Mouse (Mus musculus): ENCODE measurements around the gene Ctbp1. TPM values are rescaled to one million over a fixed set of nuclear protein-coding genes. Genes with fewer than 3 reads are reported as not detected.

Ctbp1 gene
- polyA plus RNA-seq, 1 experiment from 2014 or later, result 593 TPM

DNA sequence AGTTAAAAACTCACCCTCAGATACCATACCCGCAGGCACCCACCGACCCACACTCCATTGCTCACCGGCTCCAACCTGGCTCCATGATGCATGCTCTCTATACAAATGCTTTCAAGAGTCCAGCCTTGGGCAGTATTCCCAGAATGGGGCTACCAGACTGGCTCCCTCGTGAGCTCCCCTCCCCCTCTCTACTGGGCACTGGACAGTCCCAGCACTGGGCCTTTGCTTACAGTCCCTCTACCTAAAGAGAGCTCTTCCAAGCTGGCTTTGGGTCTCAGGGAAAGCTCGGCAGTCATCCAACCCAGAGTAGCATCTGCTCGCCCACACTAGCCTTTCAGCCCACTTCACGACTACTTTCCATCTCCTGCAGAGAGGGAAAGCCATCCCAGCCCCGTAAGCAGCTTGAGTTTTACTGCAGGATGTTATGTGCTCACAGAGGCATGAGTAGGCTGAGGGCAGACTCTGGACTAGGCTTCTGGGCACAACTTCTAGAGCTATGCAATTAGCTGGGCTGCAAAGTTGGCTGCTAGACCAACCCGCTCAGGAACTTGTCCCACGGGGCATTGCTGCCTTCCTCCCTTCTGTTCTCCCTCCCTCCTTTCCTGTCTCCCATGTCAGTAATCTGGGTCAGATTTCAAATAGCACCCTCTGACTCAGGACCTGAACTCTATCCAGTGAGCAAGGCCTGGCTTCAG, 54.3 kb downstream of the Ctbp1 start:
- peaks cover 5% of the 10 kb centered on the region; the same call in 1 of the 2 replicates for H3K4me1 ChIP-seq (ENCODE audit: control insufficient read depth, insufficient read depth, low read length)
- no peak overlapping the region for H3K27ac ChIP-seq (ENCODE audit: low read depth, low read length)
- no peak for ATAC-seq (ENCODE audit: insufficient read depth, low FRiP score, low TSS enrichment)
- H3K9me3 ChIP-seq (ENCODE audit: control insufficient read depth, low read length), result no peaks in the 10 kb centered on the region
- DNase-seq (ENCODE audit: low spot score), result no peak
- no peak overlapping the region for H3K4me3 ChIP-seq (ENCODE audit: low read depth, low read length)
- no peak overlapping the region for H3K4me2 ChIP-seq (ENCODE audit: low read depth)
- WGBS, result 73% methylated on average over 10 of the region's 10 CpGs
- no peaks in the 10 kb centered on the region for H3K36me3 ChIP-seq (ENCODE audit: control insufficient read depth, insufficient read depth, low read length)
- H3K9ac ChIP-seq (ENCODE audit: low read length), result no peak overlapping the region
- no peaks in the 10 kb centered on the region for H3K27me3 ChIP-seq (ENCODE audit: control insufficient read depth, insufficient read depth, low read length)

DNA sequence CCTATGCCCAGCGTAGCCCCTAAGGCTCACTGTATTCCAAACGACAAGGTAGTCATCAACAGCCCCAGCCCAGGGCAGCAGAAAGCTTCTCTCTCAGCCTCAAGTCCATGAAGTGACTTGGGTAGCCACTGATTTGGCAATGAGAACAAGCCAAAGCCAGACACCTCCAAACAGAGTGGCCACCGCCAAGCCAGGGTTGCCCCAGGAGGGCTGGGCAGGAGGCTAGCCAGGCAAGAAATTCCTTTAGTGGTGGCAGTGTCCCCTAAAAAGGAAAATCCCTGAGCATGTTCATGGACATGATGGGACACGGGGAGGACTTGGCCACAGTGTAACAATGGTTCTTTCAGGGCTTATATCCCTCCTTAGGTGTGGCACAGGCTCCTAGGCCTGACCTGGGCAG, 55.0 kb downstream of the Ctbp1 start:
- H3K27ac ChIP-seq (ENCODE audit: low read depth, low read length), result no peak overlapping the region
- H3K4me2 ChIP-seq (ENCODE audit: low read depth), result no peak overlapping the region
- no peaks in the 10 kb centered on the region for H3K9me3 ChIP-seq (ENCODE audit: control insufficient read depth, low read length)
- 94% methylated on average over 4 of the region's 4 CpGs for WGBS
- no peaks in the 10 kb centered on the region for H3K36me3 ChIP-seq (ENCODE audit: control insufficient read depth, insufficient read depth, low read length)
- no peak overlapping the region for H3K4me3 ChIP-seq (ENCODE audit: low read depth, low read length)
- H3K27me3 ChIP-seq (ENCODE audit: control insufficient read depth, insufficient read depth, low read length), result no peaks in the 10 kb centered on the region
- DNase-seq (ENCODE audit: low spot score) (no peak), ATAC-seq (ENCODE audit: insufficient read depth, low FRiP score, low TSS enrichment) (no peak)
- H3K4me1 ChIP-seq (ENCODE audit: control insufficient read depth, insufficient read depth, low read length), result peaks cover 5% of the 10 kb centered on the region; the same call in 1 of the 2 replicates
- H3K9ac ChIP-seq (ENCODE audit: low read length), result no peak overlapping the region

DNA sequence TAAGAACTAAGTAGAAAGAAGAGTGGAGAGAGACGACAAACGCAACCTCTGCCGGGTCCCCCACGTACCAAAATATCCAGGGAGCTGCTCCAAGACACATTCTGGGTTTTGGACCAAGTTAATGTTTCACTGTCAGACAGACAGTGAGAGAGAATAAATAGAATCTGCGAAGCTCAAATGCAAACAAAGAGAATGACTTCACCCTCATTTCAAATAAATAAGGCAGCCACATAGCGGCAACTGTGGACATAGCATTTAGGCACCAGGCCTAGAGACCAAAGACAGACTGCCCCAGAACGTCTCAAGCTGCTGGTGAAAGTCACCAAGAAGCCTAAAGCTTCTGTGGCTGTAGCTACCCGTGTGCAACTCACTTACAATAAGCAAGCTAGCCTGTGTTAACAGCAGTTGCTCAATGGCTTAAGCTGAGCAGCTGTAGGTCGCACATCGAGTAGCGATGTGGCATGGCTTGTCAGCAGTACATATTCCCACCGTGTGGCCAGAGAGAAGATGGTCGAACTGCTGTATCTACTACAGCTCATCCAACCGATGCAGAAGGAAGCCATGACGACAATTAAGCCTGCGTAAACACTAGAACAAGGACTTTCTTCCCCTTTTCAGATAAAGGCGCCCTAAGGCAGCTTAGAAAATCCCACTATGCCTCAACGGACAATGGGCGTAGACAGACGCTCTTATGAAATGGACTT, 55.9 kb downstream of the Ctbp1 start:
- H3K27ac ChIP-seq (ENCODE audit: low read depth, low read length), result no peak overlapping the region
- no peak overlapping the region for H3K9ac ChIP-seq (ENCODE audit: low read length)
- peaks cover 5% of the 10 kb centered on the region; the same call in 1 of the 2 replicates for H3K4me1 ChIP-seq (ENCODE audit: control insufficient read depth, insufficient read depth, low read length)
- no peaks in the 10 kb centered on the region for H3K36me3 ChIP-seq (ENCODE audit: control insufficient read depth, insufficient read depth, low read length)
- H3K4me3 ChIP-seq (ENCODE audit: low read depth, low read length), result no peak overlapping the region
- no peaks in the 10 kb centered on the region for H3K9me3 ChIP-seq (ENCODE audit: control insufficient read depth, low read length)
- H3K4me2 ChIP-seq (ENCODE audit: low read depth), result no peak overlapping the region
- ATAC-seq (ENCODE audit: insufficient read depth, low FRiP score, low TSS enrichment) (no peak), DNase-seq (ENCODE audit: low spot score) (no peak)
- no peaks in the 10 kb centered on the region for H3K27me3 ChIP-seq (ENCODE audit: control insufficient read depth, insufficient read depth, low read length)
- WGBS, result 80% methylated on average over 20 of the region's 20 CpGs

DNA sequence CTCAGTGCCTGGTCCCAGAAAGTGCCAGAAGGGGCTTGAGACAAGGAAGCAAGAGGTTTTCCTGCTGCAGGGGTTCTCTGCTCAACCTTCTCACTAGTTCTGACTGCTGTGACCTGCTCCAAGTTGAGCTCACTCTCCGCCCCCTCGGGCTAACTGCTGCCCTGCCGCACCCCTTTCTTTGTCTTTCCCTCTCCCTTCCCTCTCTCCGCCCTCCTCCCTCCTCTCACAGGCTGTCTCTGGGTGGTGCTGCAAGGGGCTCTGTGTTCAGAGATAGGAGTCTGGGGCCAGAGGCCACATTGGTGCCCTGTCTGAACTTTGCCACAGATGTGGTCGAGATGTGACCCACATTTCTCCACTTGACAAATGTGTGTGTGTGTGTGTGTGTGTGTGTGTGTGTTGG, 56.7 kb downstream of the Ctbp1 start, which contains the start of gene Spon2:
Gene Spon2, minus strand, starts transcription at position 375 of the 400 bp plus-strand sequence.
- Histone ChIP-seq H3K36me3 (ENCODE audit: control insufficient read depth, insufficient read depth, low read length) (no peaks in the 10 kb centered on the region), H3K9ac (ENCODE audit: low read length) (no peak within 1 kb of the TSS; the same call in 1 of the 2 replicates), H3K27ac (ENCODE audit: low read depth, low read length) (no peak within 1 kb of the TSS), H3K4me1 (ENCODE audit: control insufficient read depth, insufficient read depth, low read length) (peaks cover 5% of the 10 kb centered on the region; the same call in 1 of the 2 replicates), H3K4me3 (ENCODE audit: low read depth, low read length) (no peak within 1 kb of the TSS), H3K9me3 (ENCODE audit: control insufficient read depth, low read length) (no peaks in the 10 kb centered on the region), H3K4me2 (ENCODE audit: low read depth) (no peak within 1 kb of the TSS), H3K27me3 (ENCODE audit: control insufficient read depth, insufficient read depth, low read length) (no peaks in the 10 kb centered on the region)
- peak; percentile 44 for DNase-seq (ENCODE audit: low spot score)
- 19% methylated on average over 5 of the region's 5 CpGs for WGBS
- no peak for ATAC-seq (ENCODE audit: insufficient read depth, low FRiP score, low TSS enrichment)

DNA sequence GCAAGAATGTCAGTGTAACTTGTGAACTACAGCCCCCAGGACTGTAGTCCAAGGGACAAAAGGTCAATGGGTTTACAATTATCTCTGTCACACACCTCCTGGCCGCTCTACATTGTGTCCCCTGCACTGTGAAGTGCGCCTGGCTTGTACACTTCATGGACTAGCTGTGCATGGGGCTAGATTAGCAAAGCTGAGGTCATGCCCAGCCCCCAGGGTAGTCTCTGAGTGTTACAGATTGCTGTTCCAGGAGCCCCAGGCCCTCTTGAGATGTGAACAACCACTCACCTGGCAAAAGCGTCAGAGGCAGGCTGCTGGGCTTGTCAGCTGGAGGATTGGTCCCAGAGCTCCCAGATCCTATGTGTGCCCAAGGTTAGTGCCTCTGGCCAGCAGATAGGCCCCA, 57.1 kb downstream of the Ctbp1 start:
- ATAC-seq (ENCODE audit: insufficient read depth, low FRiP score, low TSS enrichment) (no peak), DNase-seq (ENCODE audit: low spot score) (no peak)
- no peak overlapping the region for H3K4me3 ChIP-seq (ENCODE audit: low read depth, low read length)
- 35% methylated on average over 3 of the region's 3 CpGs for WGBS
- H3K9me3 ChIP-seq (ENCODE audit: control insufficient read depth, low read length), result no peaks in the 10 kb centered on the region
- H3K9ac ChIP-seq (ENCODE audit: low read length), result no peak overlapping the region
- H3K4me2 ChIP-seq (ENCODE audit: low read depth), result no peak overlapping the region
- H3K36me3 ChIP-seq (ENCODE audit: control insufficient read depth, insufficient read depth, low read length), result no peaks in the 10 kb centered on the region
- H3K27me3 ChIP-seq (ENCODE audit: control insufficient read depth, insufficient read depth, low read length), result no peaks in the 10 kb centered on the region
- peaks cover 5% of the 10 kb centered on the region; the same call in 1 of the 2 replicates for H3K4me1 ChIP-seq (ENCODE audit: control insufficient read depth, insufficient read depth, low read length)
- no peak overlapping the region for H3K27ac ChIP-seq (ENCODE audit: low read depth, low read length)

DNA sequence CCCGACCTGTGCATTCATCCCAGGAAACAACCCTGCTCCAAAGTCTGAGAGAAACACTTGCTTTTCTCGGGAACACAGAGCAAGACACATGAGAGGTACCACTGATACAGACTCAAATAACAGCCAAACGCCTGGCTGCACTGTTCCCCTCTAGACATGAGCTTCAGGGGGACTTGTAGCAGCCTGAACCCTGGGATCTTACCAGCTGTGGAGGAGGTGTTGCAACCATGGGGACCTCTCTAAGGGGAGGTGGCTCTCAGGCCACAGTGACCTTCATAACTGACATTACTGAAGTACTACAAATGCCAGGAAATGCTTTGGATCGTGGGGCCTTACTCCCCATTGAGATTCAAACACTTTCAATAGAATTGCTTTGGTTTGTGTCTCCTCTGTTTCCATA, 60.1 kb downstream of the Ctbp1 start:
- no peak for ATAC-seq (ENCODE audit: insufficient read depth, low FRiP score, low TSS enrichment)
- DNase-seq (ENCODE audit: low spot score), result no peak
- no peak overlapping the region for H3K27ac ChIP-seq (ENCODE audit: low read depth, low read length)
- peaks cover 5% of the 10 kb centered on the region; the same call in 1 of the 2 replicates for H3K4me1 ChIP-seq (ENCODE audit: control insufficient read depth, insufficient read depth, low read length)
- H3K4me3 ChIP-seq (ENCODE audit: low read depth, low read length), result no peak overlapping the region
- no peaks in the 10 kb centered on the region for H3K27me3 ChIP-seq (ENCODE audit: control insufficient read depth, insufficient read depth, low read length)
- no peak overlapping the region for H3K4me2 ChIP-seq (ENCODE audit: low read depth)
- WGBS, result 78% methylated on average over 4 of the region's 4 CpGs
- H3K36me3 ChIP-seq (ENCODE audit: control insufficient read depth, insufficient read depth, low read length), result no peaks in the 10 kb centered on the region
- no peak overlapping the region for H3K9ac ChIP-seq (ENCODE audit: low read length)
- no peaks in the 10 kb centered on the region for H3K9me3 ChIP-seq (ENCODE audit: control insufficient read depth, low read length)

DNA sequence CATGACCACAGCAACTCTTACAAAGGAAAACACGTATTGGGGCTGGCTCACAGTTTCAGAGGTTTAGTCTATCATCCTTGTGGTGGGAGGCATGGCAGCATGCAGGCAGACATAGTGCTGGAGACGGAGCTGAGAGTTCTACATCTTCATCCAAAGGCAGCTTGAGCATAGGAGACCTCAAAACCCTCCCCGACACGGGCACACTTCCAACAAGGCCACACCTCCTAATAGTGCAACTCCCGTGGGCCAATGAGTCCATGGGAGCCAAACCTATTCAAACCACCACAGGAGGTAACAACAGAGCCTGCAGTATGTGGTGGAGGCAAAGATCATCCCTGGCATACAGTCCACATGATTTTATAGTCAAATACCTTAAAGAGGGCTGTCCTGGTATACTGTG, 63.5 kb downstream of the Ctbp1 start:
- no peak for ATAC-seq (ENCODE audit: insufficient read depth, low FRiP score, low TSS enrichment)
- no peak for DNase-seq (ENCODE audit: low spot score)

DNA sequence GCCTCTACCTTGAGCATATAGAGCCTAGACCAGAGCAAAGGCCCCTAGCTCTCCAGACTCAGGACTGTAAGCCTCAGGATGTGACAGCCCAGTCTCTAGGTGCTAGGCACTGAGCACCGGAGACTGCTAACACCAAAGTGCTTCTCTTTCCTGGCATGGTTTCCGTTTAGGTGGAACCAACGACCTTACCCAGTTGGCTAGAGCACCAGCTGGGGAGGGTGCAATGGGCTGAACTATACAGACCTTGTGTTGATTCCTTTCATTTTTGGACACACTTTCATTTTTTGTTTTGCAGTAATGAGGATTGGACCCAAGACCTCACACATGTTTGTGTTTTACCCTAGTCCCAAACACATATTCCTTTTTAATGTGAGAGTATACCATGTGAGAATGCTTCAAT, 64.3 kb downstream of the Ctbp1 start:
- no peaks in the 10 kb centered on the region for H3K36me3 ChIP-seq (ENCODE audit: control insufficient read depth, insufficient read depth, low read length)
- 95% methylated on average over 3 of the region's 3 CpGs for WGBS
- no peak overlapping the region for H3K27ac ChIP-seq (ENCODE audit: low read depth, low read length)
- H3K27me3 ChIP-seq (ENCODE audit: control insufficient read depth, insufficient read depth, low read length), result no peaks in the 10 kb centered on the region
- H3K9ac ChIP-seq (ENCODE audit: low read length), result no peak overlapping the region
- H3K9me3 ChIP-seq (ENCODE audit: control insufficient read depth, low read length), result no peaks in the 10 kb centered on the region
- H3K4me3 ChIP-seq (ENCODE audit: low read depth, low read length), result no peak overlapping the region
- ATAC-seq (ENCODE audit: insufficient read depth, low FRiP score, low TSS enrichment) (no peak), DNase-seq (ENCODE audit: low spot score) (no peak)
- H3K4me1 ChIP-seq (ENCODE audit: control insufficient read depth, insufficient read depth, low read length), result no peaks in the 10 kb centered on the region
- no peak overlapping the region for H3K4me2 ChIP-seq (ENCODE audit: low read depth)

More for the DNA sequence above, 63.5 kb downstream of the Ctbp1 start:
- Histone ChIP-seq H3K4me1 (ENCODE audit: control insufficient read depth, insufficient read depth, low read length) (no peaks in the 10 kb centered on the region), H3K36me3 (ENCODE audit: control insufficient read depth, insufficient read depth, low read length) (no peaks in the 10 kb centered on the region), H3K4me2 (ENCODE audit: low read depth) (no peak overlapping the region), H3K27ac (ENCODE audit: low read depth, low read length) (no peak overlapping the region), H3K27me3 (ENCODE audit: control insufficient read depth, insufficient read depth, low read length) (no peaks in the 10 kb centered on the region), H3K9me3 (ENCODE audit: control insufficient read depth, low read length) (no peaks in the 10 kb centered on the region), H3K4me3 (ENCODE audit: low read depth, low read length) (no peak overlapping the region), H3K9ac (ENCODE audit: low read length) (no peak overlapping the region)
- WGBS, result 81% methylated on average over 5 of the region's 5 CpGs

Data from neural tube, embryonic 11.5 days (tissue).